ENCODE assay signal across 8 mouse cellular contexts in genomic region chr16:4789810-4790559, GRCm38 (mm10). TPM values are rescaled to one million over a fixed set of nuclear protein-coding genes. Genes with fewer than 3 reads are reported as not detected.
A peak's percentile ranks its signal among the peaks of the same experiment; 100 is the strongest.
DNase-seq lines count a peak whose midpoint lies in the region; ATAC-seq lines count a peak whose summit lies in the region.

Gene Cdip1, minus strand, starts transcription at chr16:4790292.

- peaks cover 7% of the 10 kb centered on the region for H3K36me3 ChIP-seq in megakaryocyte, embryonic 14.5 days (replicated peaks; ENCODE audit: low read length)

- ATAC-seq in common myeloid progenitor, adult 5-6 weeks (replicated peaks; ENCODE audit: low read depth, poor library complexity, severe bottlenecking) = peak; percentile 89

- peak within 1 kb of the TSS; percentile 98 for H3K4me3 ChIP-seq in megakaryocyte, embryonic 14.5 days (replicated peaks)

- DNase-seq in ZHBTc4 (ENCODE audit: low read depth, low spot score) = peak; percentile 96
- DNase-seq in gastrocnemius, adult 8-10 months (ENCODE audit: low spot score in 2 of 2) = peak; percentile 90 to 91
- DNase-seq in hindlimb bud, embryonic 11.5 days (ENCODE audit: extremely low spot score, low read depth, low spot score) = peak; percentile 74
- peak; percentile 95 to 96 for DNase-seq in left cerebral cortex, adult 8-10 months (ENCODE audit: low spot score in 2 of 2)
- DNase-seq in right cerebral cortex, postnatal 10 days (ENCODE audit: low spot score in 2 of 2) = peak; percentile 98
- DNase-seq in urinary bladder, postnatal 25 days (ENCODE audit: low spot score) = peak; percentile 88

- no peaks in the 10 kb centered on the region for H3K27me3 ChIP-seq in megakaryocyte, embryonic 14.5 days (replicated peaks)

- H3K4me1 ChIP-seq in megakaryocyte, embryonic 14.5 days = peaks cover 35% of the 10 kb centered on the region

- no peaks in the 10 kb centered on the region for H3K9me3 ChIP-seq in megakaryocyte, embryonic 14.5 days

RNA-seq across cellular contexts. Expression of gene Cdip1, which starts in this region (rescaled TPM):
- total RNA-seq in common myeloid progenitor, adult 5-6 weeks (2017) = 16.2 and 17.2 TPM in 2 replicates
- total RNA-seq in gastrocnemius, adult 8-10 months (2022) = 10 to 100 TPM; 68.2 to 77.8 (median 71.6) TPM
- 100 to 1,000 TPM; 195 to 206 (median 203) TPM for total RNA-seq in left cerebral cortex, adult 8-10 months (2022)
- polyA plus RNA-seq in megakaryocyte, embryonic 14.5 days (2012; ENCODE audit: insufficient read depth, low replicate concordance) = 9.0 and 22.4 TPM in 2 replicates

Comparison
In these comparisons a context has a peak if more than half of its experiments do, and no peak if none do; other contexts are left out.
1. Peak in every context shown above with its lines: DNase-seq, ATAC-seq and H3K4me3 ChIP-seq.